Mouse (Mus musculus) left cerebral cortex, adult 2 months (tissue): Measurements from ENCODE around the gene Cysrt1. TPM values are rescaled to one million over a fixed set of nuclear protein-coding genes. Genes with fewer than 3 reads are reported as not detected.

Experiments used
- DNase-seq, 2 experiments: peaks; one replicate each; pipeline ENCODE4 v3.0.0; 2021 to 2022; ENCODE audit warnings: low spot score in 2 of 2, mixed read lengths in 1 of 2; ENCODE audit errors: extremely low spot score in 1 of 2
- H3K27ac ChIP-seq: fragments of 200-600 bp; 2 replicates; pipeline ENCODE4 v1.8.1; 2022
- H3K4me3 ChIP-seq: fragments of 200-600 bp; 2 replicates; pipeline ENCODE4 v1.8.1; 2022
- CTCF ChIP-seq: fragments of 200-600 bp; IDR thresholded peaks from 2 replicates; pipeline ENCODE4 v1.8.1; 2022; ENCODE audit warnings: antibody characterized with exemption, mild to moderate bottlenecking, moderate library complexity
- intact Hi-C: fragments of 180-260 bp; cut with DNase I; formaldehyde crosslinking; loops from one replicate; pipeline ENCODE4 v1.15.1; 2025
- total RNA-seq, 2 experiments: library from RNA; stranded (reverse); gene quantifications; 2 replicates each; pipeline ENCODE4 v1.2.3; 2021

Cysrt1 gene
- total RNA-seq, 2 experiments from 2014 or later: not detected

DNA sequence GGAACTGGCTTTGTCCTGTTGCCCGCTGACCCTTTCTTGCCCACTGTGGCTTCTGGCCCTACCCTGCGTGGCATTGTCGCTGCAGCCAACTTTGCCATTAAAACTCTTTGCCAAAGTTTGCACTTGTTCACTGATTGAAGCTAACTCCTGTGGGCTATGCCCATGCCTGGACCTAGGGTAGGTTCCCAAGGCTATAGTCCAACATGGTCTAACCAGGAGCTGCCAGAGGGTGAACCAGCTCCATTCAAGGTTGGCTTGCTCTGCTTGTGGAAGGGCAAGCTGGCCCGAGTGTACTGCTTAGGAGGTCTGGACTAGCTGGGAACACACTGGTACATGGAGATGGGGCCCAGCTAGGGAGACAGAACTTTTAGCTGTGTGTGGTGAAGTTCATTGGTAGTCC lies 1.9 kb upstream of the Cysrt1 start:
- intact Hi-C loops: no loop called here
- no peak for TF ChIP-seq CTCF
- no peak for DNase-seq
- Histone ChIP-seq H3K4me3 (no peak overlapping the region), H3K27ac (no peak overlapping the region)

DNA sequence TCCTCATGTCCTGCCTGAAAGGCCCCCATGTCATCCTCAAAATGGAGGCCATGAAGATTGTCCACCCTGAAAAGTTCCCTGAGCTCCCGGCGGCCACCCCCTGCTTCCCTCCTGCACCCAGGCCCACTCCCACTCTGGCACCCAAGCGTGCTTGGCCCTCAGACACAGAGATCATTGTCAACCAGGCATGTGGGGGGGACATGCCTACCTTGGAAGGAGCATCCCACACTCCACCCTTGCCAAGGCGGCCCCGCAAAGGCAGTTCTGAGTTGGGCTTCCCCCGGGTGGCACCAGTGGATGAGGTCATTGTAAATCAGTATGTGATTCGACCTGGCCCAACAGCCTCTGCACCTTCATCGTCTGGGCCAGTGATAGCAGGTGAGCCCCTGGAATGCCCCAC lies 1.1 kb upstream of the Cysrt1 start:
- peak overlapping the region; percentile 91 for H3K27ac ChIP-seq
- H3K4me3 ChIP-seq: peak overlapping the region; percentile 68
- no peak for DNase-seq
- intact Hi-C loops: no loop called here
- no peak for TF ChIP-seq CTCF

DNA sequence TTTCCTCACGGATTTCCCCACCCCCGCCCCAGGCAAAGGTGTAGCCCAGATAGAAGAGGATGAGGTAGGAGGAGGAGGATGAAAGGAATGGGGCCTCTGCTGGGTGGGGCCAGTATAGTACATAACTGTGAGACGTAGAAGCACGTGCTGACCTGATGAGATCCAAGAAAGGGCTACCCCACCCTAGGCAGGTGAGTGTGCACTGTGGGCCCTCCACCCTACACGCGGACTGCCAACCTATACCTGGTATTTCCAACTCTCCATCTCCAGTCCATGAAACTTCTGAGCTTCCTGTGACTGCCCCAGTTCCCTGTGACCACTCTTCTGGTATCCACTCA lies 845 bp downstream of the Cysrt1 start:
- TF ChIP-seq CTCF: no peak
- peak overlapping the region; percentile 6; the same call in 1 of the 2 replicates for H3K27ac ChIP-seq
- H3K4me3 ChIP-seq: peak overlapping the region; percentile 68
- intact Hi-C loops: no loop called here
- DNase-seq: no peak

DNA sequence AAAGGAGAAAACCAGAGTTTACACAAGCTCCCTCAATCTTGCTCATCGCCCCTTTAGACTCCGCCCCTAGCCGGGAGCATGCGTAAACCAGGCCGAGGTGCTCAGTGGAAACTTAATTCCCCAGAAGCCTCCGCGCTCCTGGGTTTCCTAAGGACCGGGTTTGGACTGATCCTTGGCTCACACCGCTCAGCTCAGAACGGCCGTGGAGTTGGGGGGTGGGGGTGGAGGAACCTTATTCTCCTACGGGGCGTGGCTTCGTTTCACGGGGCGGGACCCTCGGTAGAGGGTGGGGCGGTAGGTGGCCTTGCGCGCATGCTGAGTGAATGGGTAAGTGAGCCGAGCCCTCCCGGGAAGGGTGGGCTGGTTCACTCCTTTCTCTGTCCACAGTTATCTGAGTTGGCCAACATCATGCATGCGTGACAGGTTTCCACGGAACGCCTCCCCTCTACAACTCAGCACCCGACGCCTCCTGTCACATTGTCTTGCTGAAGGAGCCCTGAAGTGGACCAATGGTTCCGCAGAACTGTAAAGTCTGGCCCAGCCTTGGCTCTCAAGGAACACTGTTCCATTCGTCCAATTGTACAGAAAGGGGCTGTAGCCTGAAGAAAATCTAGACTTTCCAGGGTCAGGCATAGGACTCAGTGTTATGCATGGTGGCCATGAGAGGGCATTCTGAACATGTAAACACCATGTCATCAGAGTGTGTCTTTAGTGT lies 1.4 kb downstream of the Cysrt1 start:
- DNase-seq: peak; percentile 64 to 71
- Histone ChIP-seq H3K4me3 (peak overlapping the region; percentile 68), H3K27ac (peak overlapping the region; percentile 76)
- TF ChIP-seq CTCF: no peak
- intact Hi-C loops: no loop called here

DNA sequence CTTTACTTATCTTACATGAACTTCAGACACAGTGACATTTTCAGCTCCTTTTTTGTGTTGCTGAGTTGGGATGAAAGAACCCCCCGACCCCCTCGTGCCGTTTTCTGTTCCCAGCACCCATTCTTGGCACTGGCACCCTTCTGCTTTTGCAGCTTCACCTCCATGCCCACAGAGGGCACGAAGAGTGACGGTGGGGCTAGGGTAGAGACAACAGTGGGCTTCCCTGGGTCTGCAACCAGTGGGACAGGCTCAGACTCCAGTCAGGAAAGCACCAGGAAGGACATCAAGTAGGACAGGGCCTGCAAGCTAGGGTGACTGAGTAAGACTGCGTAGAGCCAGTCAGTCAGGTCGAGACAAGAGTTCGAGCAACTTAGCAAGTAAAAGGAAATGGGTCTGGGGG lies 1.9 kb downstream of the Cysrt1 start:
- no peak for DNase-seq
- H3K4me3 ChIP-seq: peak overlapping the region; percentile 68
- peak overlapping the region; percentile 76 for H3K27ac ChIP-seq
- no peak for TF ChIP-seq CTCF
- intact Hi-C loops: no loop called here

DNA sequence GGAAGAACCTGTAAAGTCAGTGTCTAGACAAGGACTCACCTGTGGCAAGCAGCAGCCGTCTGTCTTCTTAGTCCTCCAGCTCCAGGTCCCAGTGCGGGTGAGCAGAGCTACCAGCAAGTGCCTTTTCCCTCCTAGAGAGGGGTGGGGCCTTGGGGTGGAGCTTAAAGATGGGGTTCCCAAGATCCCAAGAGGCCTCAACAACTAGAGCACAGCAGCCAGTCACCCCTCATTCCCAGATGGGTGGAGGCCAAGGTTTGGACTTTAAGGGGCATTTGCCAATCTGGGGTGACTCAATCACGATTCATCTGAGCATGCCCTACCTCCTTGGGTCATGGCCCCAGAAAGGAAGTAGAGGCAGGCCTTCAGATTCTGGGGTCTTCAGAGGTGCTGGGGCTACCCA lies 2.5 kb downstream of the Cysrt1 start:
- DNase-seq: no peak
- no peak overlapping the region for H3K27ac ChIP-seq
- no peak for TF ChIP-seq CTCF
- H3K4me3 ChIP-seq: no peak overlapping the region
- intact Hi-C loops: no loop called here

DNA sequence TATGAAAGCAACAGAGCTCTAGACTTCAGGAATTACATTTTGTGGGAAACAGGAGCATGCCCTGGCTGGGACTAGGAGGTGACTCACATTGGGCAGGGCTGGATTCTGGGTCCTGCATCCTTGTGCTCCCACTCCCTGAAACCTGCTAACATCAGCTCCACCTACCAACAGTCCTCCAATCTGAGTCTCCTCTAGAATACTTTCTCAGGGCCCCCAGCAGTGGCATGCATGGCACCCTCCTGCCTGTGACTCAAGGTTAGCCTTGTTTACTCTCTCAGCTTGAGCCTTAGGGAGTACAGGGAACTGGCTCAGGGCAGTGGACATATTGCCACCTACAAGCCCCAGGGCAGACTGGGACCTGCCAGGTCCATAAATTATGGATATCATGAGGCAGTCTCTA lies 4.1 kb downstream of the Cysrt1 start:
- no peak overlapping the region for H3K4me3 ChIP-seq
- intact Hi-C loops: no loop called here

DNA sequence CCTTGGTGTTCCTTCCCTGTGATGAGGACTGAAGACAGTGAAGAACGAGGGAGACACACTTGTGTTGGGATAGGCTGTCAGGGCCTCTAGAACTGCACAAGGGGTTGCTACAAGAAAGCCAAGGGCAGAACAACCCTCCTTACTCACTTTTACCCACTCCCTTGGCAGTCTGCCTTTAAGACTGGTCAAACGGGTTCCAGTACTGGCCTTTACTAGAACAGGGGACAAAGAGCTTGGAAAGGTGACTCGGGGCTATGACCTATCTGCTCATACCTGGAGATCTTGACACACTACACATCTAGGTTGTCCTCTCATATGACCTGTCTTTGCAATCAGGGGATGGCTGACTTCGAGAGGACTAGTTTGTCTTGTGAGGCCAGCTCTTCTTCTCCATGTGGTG lies 4.7 kb downstream of the Cysrt1 start:
- intact Hi-C loops: no loop called here
- DNase-seq: no peak
- Histone ChIP-seq H3K4me3 (no peak overlapping the region), H3K27ac (no peak overlapping the region)
- TF ChIP-seq CTCF: no peak

More for the DNA sequence above, 4.1 kb downstream of the Cysrt1 start:
- no peak overlapping the region for H3K27ac ChIP-seq
- TF ChIP-seq CTCF: no peak
- no peak for DNase-seq

DNA sequence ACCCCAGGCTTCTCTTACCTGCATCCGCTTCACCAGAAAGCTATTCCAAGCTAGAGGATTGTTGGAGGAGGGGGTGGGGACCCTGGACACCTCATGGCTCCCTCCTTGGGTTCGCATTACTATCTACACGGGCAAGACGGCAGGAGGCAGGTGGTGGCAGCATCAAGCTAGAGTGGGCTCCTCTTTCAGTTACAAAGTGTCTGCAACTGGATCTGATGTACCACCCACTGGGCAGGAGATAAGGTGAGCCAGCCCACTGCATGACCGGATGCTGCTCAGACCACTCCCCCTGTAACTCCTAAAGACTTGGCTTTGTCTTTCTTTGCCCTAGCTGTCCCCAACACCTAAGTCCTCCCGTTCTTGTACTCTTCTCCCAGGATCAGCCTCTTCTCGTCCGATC lies 5.6 kb downstream of the Cysrt1 start, which contains the start of gene Rnf224:
Gene Rnf224, minus strand, starts transcription at position 174 of the 400 bp plus-strand sequence.
- DNase-seq: no peak
- intact Hi-C loops: no loop called here
- H3K4me3 ChIP-seq: no peak within 1 kb of the TSS
- TF ChIP-seq CTCF: no peak
- H3K27ac ChIP-seq: no peak within 1 kb of the TSS

DNA sequence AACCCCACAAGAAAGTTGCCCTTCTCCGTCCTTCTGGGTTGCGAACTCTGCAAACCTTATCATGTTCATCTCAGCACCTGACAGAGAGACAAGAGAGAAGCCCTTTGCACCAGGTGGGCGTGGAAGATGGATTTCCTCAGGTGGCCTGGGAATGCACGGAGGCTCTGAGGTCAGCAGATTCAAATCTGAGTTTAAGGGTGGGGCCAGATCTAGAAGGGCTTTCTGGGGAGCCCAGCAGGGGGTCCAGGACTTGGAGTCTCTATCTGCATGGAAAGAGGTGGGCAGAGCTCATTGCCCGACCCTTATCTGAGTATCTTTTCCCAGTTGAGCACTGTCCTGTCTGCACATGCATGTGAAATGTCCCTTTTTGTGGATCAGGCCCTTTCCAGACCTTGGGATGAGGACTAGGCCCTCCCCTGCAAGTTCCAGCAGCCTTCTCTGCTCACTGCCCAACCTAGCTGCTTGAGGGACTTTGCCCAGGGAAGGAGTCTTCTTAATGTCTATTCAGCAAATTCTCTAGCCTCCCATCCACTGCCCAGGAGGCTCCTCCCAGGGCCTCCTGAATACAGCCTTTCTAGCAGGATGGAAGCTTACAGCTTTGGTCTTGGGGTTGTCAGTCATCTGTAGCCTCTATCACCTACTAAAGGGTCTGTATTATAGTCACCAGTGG lies 7.6 kb downstream of the Cysrt1 start:
- DNase-seq: no peak
- no peak for TF ChIP-seq CTCF
- Histone ChIP-seq H3K27ac (no peak overlapping the region), H3K4me3 (no peak overlapping the region)
- intact Hi-C loops: no loop called here

DNA sequence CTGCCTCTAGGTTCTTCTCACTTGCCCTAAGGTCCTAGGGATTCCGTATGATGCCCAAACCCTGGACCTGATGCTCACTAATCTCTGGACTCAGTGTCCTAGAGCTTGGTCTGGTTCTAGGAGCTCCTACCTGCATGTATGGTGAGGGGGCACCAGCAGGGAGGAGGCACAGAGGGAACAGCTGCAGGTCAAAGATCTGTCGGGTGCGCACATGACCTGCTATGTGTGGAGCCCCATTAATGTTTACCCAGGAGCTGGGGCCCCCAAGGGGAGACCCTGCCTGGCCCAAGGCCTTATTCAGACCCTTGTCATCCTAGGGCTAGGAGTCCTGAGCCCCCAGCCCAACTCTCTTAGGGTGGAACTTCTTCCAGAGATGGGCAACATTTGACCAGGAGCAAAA lies 8.2 kb downstream of the Cysrt1 start, which contains the start of gene Slc34a3:
Gene Slc34a3, minus strand, starts transcription at position 315 of the 400 bp plus-strand sequence.
- DNase-seq: no peak
- H3K27ac ChIP-seq: no peak within 1 kb of the TSS
- no peak within 1 kb of the TSS for H3K4me3 ChIP-seq
- no peak for TF ChIP-seq CTCF
- intact Hi-C loops: no loop called here

DNA sequence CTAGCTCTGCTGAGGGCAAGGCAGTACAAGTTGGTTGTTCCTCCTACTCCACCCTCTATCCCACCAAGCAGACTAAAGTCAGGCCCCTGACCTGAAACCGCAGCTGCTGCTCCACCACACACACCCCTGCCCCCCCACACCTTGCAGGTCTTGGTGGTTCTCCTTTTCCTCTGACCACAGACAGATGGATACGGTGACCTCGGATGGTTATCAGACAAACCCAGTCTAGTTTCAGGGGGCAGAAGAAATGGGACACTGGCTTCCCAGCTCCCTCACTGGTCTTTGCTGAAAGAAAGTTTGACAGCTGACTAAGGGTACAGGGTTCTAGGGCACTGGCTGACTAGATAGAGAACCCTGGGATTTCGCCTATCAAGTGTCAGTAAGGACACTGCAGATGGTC lies 8.8 kb downstream of the Cysrt1 start:
- intact Hi-C loops: no loop called here
- no peak for DNase-seq
- Histone ChIP-seq H3K27ac (no peak overlapping the region), H3K4me3 (no peak overlapping the region)
- TF ChIP-seq CTCF: no peak

DNA sequence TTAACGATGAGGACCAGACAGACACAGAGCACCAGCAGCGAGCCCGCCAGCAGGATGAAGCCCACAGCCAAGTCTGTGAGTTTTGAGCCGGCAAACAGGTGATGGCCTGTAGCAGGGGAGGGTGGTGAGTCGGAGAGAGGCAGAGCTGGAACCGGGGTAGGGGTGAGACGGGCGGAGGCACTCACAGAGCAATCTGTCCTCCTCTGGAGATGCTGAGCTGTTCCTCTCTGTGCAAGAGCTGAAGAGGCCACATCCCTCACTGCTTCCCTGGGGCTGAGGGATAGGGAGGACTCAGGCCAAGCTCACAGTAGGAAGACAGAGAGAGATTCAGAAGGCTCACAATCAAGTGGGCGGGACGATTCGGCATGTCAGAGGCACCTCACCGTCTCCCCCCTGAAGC lies 11.2 kb downstream of the Cysrt1 start:
- DNase-seq: no peak
- intact Hi-C loops: no loop called here
- no peak overlapping the region for H3K27ac ChIP-seq
- TF ChIP-seq CTCF: no peak
- H3K4me3 ChIP-seq: no peak overlapping the region
